Mouse (Mus musculus): ENCODE measurements around the gene I830077J02Rik. TPM values are rescaled to one million over a fixed set of nuclear protein-coding genes. Genes with fewer than 3 reads are reported as not detected.

Gene I830077J02Rik
- total RNA-seq (2014; fragmentation: Nextera tagmentation): 34.4 and 36.8 TPM in 2 replicates
- 32.6 and 33.1 TPM in 2 replicates for total RNA-seq (2017)
- 0.98 and 1.6 TPM in 2 replicates for polyA plus RNA-seq (2012)

- Histone ChIP-seq H3K9me3 (replicated peaks) (no peaks in the 10 kb centered on the region), H3K27me3 (ENCODE audit: insufficient read depth, low read length) (no peaks in the 10 kb centered on the region), H3K4me1 (ENCODE audit: insufficient read depth, low read depth, low read length) (peaks cover 43% of the 10 kb centered on the region), H3K4me3 (ENCODE audit: low read depth, low read length) (peak within 1 kb of the TSS; percentile 62), H3K36me3 (replicated peaks) (peaks cover 40% of the 10 kb centered on the region)
- peak; percentile 87 for ATAC-seq (ENCODE audit: extremely low read depth, insufficient number of reproducible peaks, low FRiP score, poor library complexity, severe bottlenecking)
- peak; percentile 56 for DNase-seq (ENCODE audit: low spot score)
- TF ChIP-seq CTCF (IDR thresholded peaks at IDR 0.05; ENCODE audit: low read depth, low read length) (no peak), TAL1 (conservative IDR thresholded peaks at IDR 0.05; ENCODE audit: low read depth, low read length) (0 out of 2 replicates have a peak, but pooled peaks have one; percentile 25)
Measured at GRCm38 (mm10) chr3:105932240-105933071, at the start of gene I830077J02Rik. Gene I830077J02Rik (minus strand): TSS chr3:105932664.

GRCm38 (mm10) chr3:105974174-105974573, 41.7 kb upstream of the I830077J02Rik start:
- ATAC-seq (ENCODE audit: extremely low read depth, insufficient number of reproducible peaks, low FRiP score, poor library complexity, severe bottlenecking) (no peak), DNase-seq (ENCODE audit: low spot score) (no peak)
- H3K4me3 ChIP-seq (ENCODE audit: low read depth, low read length): no peak overlapping the region
- no peaks in the 10 kb centered on the region for H3K9me3 ChIP-seq (replicated peaks)
- H3K36me3 ChIP-seq (replicated peaks): peaks cover 24% of the 10 kb centered on the region
- H3K4me1 ChIP-seq (ENCODE audit: insufficient read depth, low read depth, low read length): no peaks in the 10 kb centered on the region; the same call in 1 of the 2 replicates
- TF ChIP-seq POLR2AphosphoS5 (IDR thresholded peaks at IDR 0.05; ENCODE audit: insufficient replicate concordance, low read depth, low read length) (no peak), GATA1 (IDR thresholded peaks at IDR 0.05; ENCODE audit: borderline replicate concordance, low read length) (no peak), TAL1 (conservative IDR thresholded peaks at IDR 0.05; ENCODE audit: low read depth, low read length) (no peak), CTCF (IDR thresholded peaks at IDR 0.05; ENCODE audit: low read depth, low read length) (no peak), GATA2 (IDR thresholded peaks at IDR 0.05; ENCODE audit: borderline replicate concordance, low read depth, low read length) (no peak)
- peaks cover 20% of the 10 kb centered on the region for H3K27me3 ChIP-seq (ENCODE audit: insufficient read depth, low read length)

- H3K36me3 ChIP-seq (replicated peaks): peaks cover 32% of the 10 kb centered on the region
- TF ChIP-seq POLR2AphosphoS5 (IDR thresholded peaks at IDR 0.05; ENCODE audit: insufficient replicate concordance, low read depth, low read length) (no peak), TAL1 (conservative IDR thresholded peaks at IDR 0.05; ENCODE audit: low read depth, low read length) (no peak), GATA1 (IDR thresholded peaks at IDR 0.05; ENCODE audit: borderline replicate concordance, low read length) (no peak), GATA2 (IDR thresholded peaks at IDR 0.05; ENCODE audit: borderline replicate concordance, low read depth, low read length) (no peak), CTCF (IDR thresholded peaks at IDR 0.05; ENCODE audit: low read depth, low read length) (no peak)
Measured at GRCm38 (mm10) chr3:105973411-105973810, 40.9 kb upstream of the I830077J02Rik start, which contains the start of gene Ovgp1. Gene Ovgp1 (plus strand): TSS chr3:105973711.

GRCm38 (mm10) chr3:105971831-105972446, 39.5 kb upstream of the I830077J02Rik start:
- Histone ChIP-seq H3K9me3 (replicated peaks) (no peaks in the 10 kb centered on the region), H3K36me3 (replicated peaks) (peaks cover 44% of the 10 kb centered on the region), H3K4me3 (ENCODE audit: low read depth, low read length) (no peak overlapping the region), H3K4me1 (ENCODE audit: insufficient read depth, low read depth, low read length) (peaks cover 4% of the 10 kb centered on the region), H3K27me3 (ENCODE audit: insufficient read depth, low read length) (peaks cover 12% of the 10 kb centered on the region)
- DNase-seq (ENCODE audit: low spot score) (no peak), ATAC-seq (ENCODE audit: extremely low read depth, insufficient number of reproducible peaks, low FRiP score, poor library complexity, severe bottlenecking) (no peak)
- TF ChIP-seq GATA1 (IDR thresholded peaks at IDR 0.05; ENCODE audit: borderline replicate concordance, low read length): no peak
- no peak for TF ChIP-seq CTCF (IDR thresholded peaks at IDR 0.05; ENCODE audit: low read depth, low read length)
- no peak for TF ChIP-seq POLR2AphosphoS5 (IDR thresholded peaks at IDR 0.05; ENCODE audit: insufficient replicate concordance, low read depth, low read length)
- TF ChIP-seq GATA2 (IDR thresholded peaks at IDR 0.05; ENCODE audit: borderline replicate concordance, low read depth, low read length): no peak
- TF ChIP-seq TAL1 (conservative IDR thresholded peaks at IDR 0.05; ENCODE audit: low read depth, low read length): no peak

More at GRCm38 (mm10) chr3:105973411-105973810, 40.9 kb upstream of the I830077J02Rik start, which contains the start of gene Ovgp1:
- Histone ChIP-seq H3K9me3 (replicated peaks) (no peaks in the 10 kb centered on the region), H3K27me3 (ENCODE audit: insufficient read depth, low read length) (peaks cover 20% of the 10 kb centered on the region), H3K4me1 (ENCODE audit: insufficient read depth, low read depth, low read length) (no peaks in the 10 kb centered on the region; the same call in 1 of the 2 replicates), H3K4me3 (ENCODE audit: low read depth, low read length) (no peak within 1 kb of the TSS)
- DNase-seq (ENCODE audit: low spot score) (no peak), ATAC-seq (ENCODE audit: extremely low read depth, insufficient number of reproducible peaks, low FRiP score, poor library complexity, severe bottlenecking) (no peak)

GRCm38 (mm10) chr3:105960700-105961099, 28.2 kb upstream of the I830077J02Rik start:
- Histone ChIP-seq H3K4me1 (ENCODE audit: insufficient read depth, low read depth, low read length) (peaks cover 58% of the 10 kb centered on the region), H3K27me3 (ENCODE audit: insufficient read depth, low read length) (no peaks in the 10 kb centered on the region), H3K9me3 (replicated peaks) (no peaks in the 10 kb centered on the region), H3K36me3 (replicated peaks) (peaks cover 77% of the 10 kb centered on the region), H3K4me3 (ENCODE audit: low read depth, low read length) (peak overlapping the region; percentile 98; the same call in 1 of the 2 replicates)
- TF ChIP-seq GATA2 (IDR thresholded peaks at IDR 0.05; ENCODE audit: borderline replicate concordance, low read depth, low read length) (no peak), TAL1 (conservative IDR thresholded peaks at IDR 0.05; ENCODE audit: low read depth, low read length) (no peak), GATA1 (IDR thresholded peaks at IDR 0.05; ENCODE audit: borderline replicate concordance, low read length) (no peak), CTCF (IDR thresholded peaks at IDR 0.05; ENCODE audit: low read depth, low read length) (no peak), POLR2AphosphoS5 (IDR thresholded peaks at IDR 0.05; ENCODE audit: insufficient replicate concordance, low read depth, low read length) (no peak)
- DNase-seq (ENCODE audit: low spot score) (no peak), ATAC-seq (ENCODE audit: extremely low read depth, insufficient number of reproducible peaks, low FRiP score, poor library complexity, severe bottlenecking) (no peak)

- TF ChIP-seq CTCF (IDR thresholded peaks at IDR 0.05; ENCODE audit: low read depth, low read length) (no peak), GATA1 (IDR thresholded peaks at IDR 0.05; ENCODE audit: borderline replicate concordance, low read length) (no peak), TAL1 (conservative IDR thresholded peaks at IDR 0.05; ENCODE audit: low read depth, low read length) (no peak), POLR2AphosphoS5 (IDR thresholded peaks at IDR 0.05; ENCODE audit: insufficient replicate concordance, low read depth, low read length) (no peak), GATA2 (IDR thresholded peaks at IDR 0.05; ENCODE audit: borderline replicate concordance, low read depth, low read length) (no peak)
- Histone ChIP-seq H3K27me3 (ENCODE audit: insufficient read depth, low read length) (no peaks in the 10 kb centered on the region), H3K4me1 (ENCODE audit: insufficient read depth, low read depth, low read length) (peaks cover 58% of the 10 kb centered on the region), H3K4me3 (ENCODE audit: low read depth, low read length) (peak within 1 kb of the TSS; percentile 98), H3K9me3 (replicated peaks) (no peaks in the 10 kb centered on the region), H3K36me3 (replicated peaks) (peaks cover 76% of the 10 kb centered on the region)
- no peak for ATAC-seq (ENCODE audit: extremely low read depth, insufficient number of reproducible peaks, low FRiP score, poor library complexity, severe bottlenecking)
- DNase-seq (ENCODE audit: low spot score): no peak
Measured at GRCm38 (mm10) chr3:105959999-105960398, 27.5 kb upstream of the I830077J02Rik start, which contains the start of gene Atp5f1. Gene Atp5f1 (minus strand): TSS chr3:105960099.
